Mouse (Mus musculus) hindbrain, embryonic 16.5 days (tissue): ENCODE data around the gene Eepd1. TPM values are rescaled to one million over a fixed set of nuclear protein-coding genes. Genes with fewer than 3 reads are reported as not detected.
A peak's percentile ranks its signal among the peaks of the same experiment; 100 is the strongest.

Experiments used
- ATAC-seq: fragments of 200-750 bp; cut with Nextera tagmentation; 2 replicates; pipeline ENCODE4 v1.8.0; 2017; ENCODE audit warnings: moderate TSS enrichment, moderate library complexity
- H3K27ac ChIP-seq: fragments of 300-500 bp; sonication (generic); 2 replicates; pipeline ENCODE4 v1.5.1; 2014; ENCODE audit warnings: low read depth, mild to moderate bottlenecking, control low read depth, low read length, moderate library complexity
- H3K27me3 ChIP-seq: fragments of 300-500 bp; sonication (generic); replicated peaks from 2 replicates; pipeline ENCODE4 v1.6.1; 2014; ENCODE audit warnings: low read length; ENCODE audit not compliant: control insufficient read depth, insufficient read depth
- H3K36me3 ChIP-seq: fragments of 300-500 bp; sonication (generic); 2 replicates; pipeline ENCODE4 v1.6.1; 2014; ENCODE audit warnings: mild to moderate bottlenecking, low read length, moderate library complexity, mixed read lengths; ENCODE audit not compliant: control insufficient read depth, insufficient read depth
- H3K4me1 ChIP-seq: fragments of 300-500 bp; sonication (generic); 2 replicates; pipeline ENCODE4 v1.6.1; 2014; ENCODE audit warnings: low read depth, low read length; ENCODE audit not compliant: control insufficient read depth, insufficient read depth
- H3K4me2 ChIP-seq: fragments of 300-500 bp; sonication (generic); 2 replicates; pipeline ENCODE4 v1.6.1; 2014; ENCODE audit warnings: mild to moderate bottlenecking, low read length, control low read depth, moderate library complexity
- H3K4me3 ChIP-seq: fragments of 300-500 bp; sonication (generic); 2 replicates; pipeline ENCODE4 v1.5.1; 2014; ENCODE audit warnings: mild to moderate bottlenecking, low read length, control low read depth, moderate library complexity
- H3K9ac ChIP-seq: fragments of 300-500 bp; sonication (generic); 2 replicates; pipeline ENCODE4 v1.6.1; 2014; ENCODE audit warnings: low read depth, mild to moderate bottlenecking, control low read depth, low read length, moderate library complexity
- H3K9me3 ChIP-seq: fragments of 300-500 bp; sonication (generic); 2 replicates; pipeline ENCODE4 v1.6.1; 2014; ENCODE audit warnings: mild to moderate bottlenecking, low read length, moderate library complexity; ENCODE audit not compliant: control insufficient read depth
- WGBS: fragments of 180-500 bp; shearing (Covaris S2); extraction: QIAGEN DNeasy Blood & Tissue Kit; methylation state at CpG from one replicate; pipeline ENCODE4 v1.1.7; 2014; 5-methylcytosine and 5-hydroxymethylcytosine counted together
- polyA plus RNA-seq: library from polyadenylated mRNA; unstranded; fragments of >200 nt; fragmentation: Nextera tagmentation; extraction: Ambion mirVana; gene quantifications from 2 replicates; pipeline ENCODE4 v1.2.1, GENCODE M21; 2015

Eepd1 gene
- polyA plus RNA-seq, 1 experiment from 2014 or later, result 15.6 TPM

GRCm38 (mm10) chr9:25498770-25499169, 17.4 kb downstream of the Eepd1 start:
- Histone ChIP-seq H3K9ac (no peak overlapping the region), H3K27me3 (no peaks in the 10 kb centered on the region), H3K4me1 (no peaks in the 10 kb centered on the region), H3K27ac (no peak overlapping the region), H3K4me2 (no peak overlapping the region), H3K9me3 (no peaks in the 10 kb centered on the region), H3K4me3 (no peak overlapping the region), H3K36me3 (no peaks in the 10 kb centered on the region)
- WGBS, result 58% methylated on average over 4 of the region's 4 CpGs
- ATAC-seq, result no peak

- H3K4me1 ChIP-seq, result no peaks in the 10 kb centered on the region; the same call in 1 of the 2 replicates
- no peaks in the 10 kb centered on the region for H3K27me3 ChIP-seq
- no peaks in the 10 kb centered on the region for H3K36me3 ChIP-seq
- H3K9ac ChIP-seq, result no peak overlapping the region
- ATAC-seq, result no peak
- no peaks in the 10 kb centered on the region for H3K9me3 ChIP-seq
- H3K27ac ChIP-seq, result no peak overlapping the region
- H3K4me3 ChIP-seq, result no peak overlapping the region
- H3K4me2 ChIP-seq, result no peak overlapping the region
- WGBS, result 66% methylated on average over 3 of the region's 3 CpGs
These were observed 18.0 kb downstream of the Eepd1 start for GRCm38 (mm10) chr9:25499306-25499705.

GRCm38 (mm10) chr9:25500031-25500430, 18.7 kb downstream of the Eepd1 start:
- H3K27me3 ChIP-seq, result no peaks in the 10 kb centered on the region
- no peaks in the 10 kb centered on the region for H3K36me3 ChIP-seq
- no peak overlapping the region for H3K4me2 ChIP-seq
- 78% methylated on average over 2 of the region's 2 CpGs for whole genome bisulfite sequencing
- H3K4me1 ChIP-seq, result peaks cover 4% of the 10 kb centered on the region
- H3K9ac ChIP-seq, result no peak overlapping the region
- H3K27ac ChIP-seq, result no peak overlapping the region
- H3K9me3 ChIP-seq, result no peaks in the 10 kb centered on the region
- no peak for ATAC-seq
- H3K4me3 ChIP-seq, result no peak overlapping the region

GRCm38 (mm10) chr9:25508825-25509224, 27.5 kb downstream of the Eepd1 start:
- H3K27ac ChIP-seq, result no peak overlapping the region
- no peaks in the 10 kb centered on the region for H3K27me3 ChIP-seq
- H3K4me2 ChIP-seq, result no peak overlapping the region
- no peak overlapping the region for H3K4me3 ChIP-seq
- H3K9ac ChIP-seq, result no peak overlapping the region
- peaks cover 8% of the 10 kb centered on the region for H3K4me1 ChIP-seq
- no peak for ATAC-seq
- no peaks in the 10 kb centered on the region for H3K9me3 ChIP-seq
- no peaks in the 10 kb centered on the region for H3K36me3 ChIP-seq
- WGBS, result 90% methylated on average over 3 of the region's 3 CpGs

GRCm38 (mm10) chr9:25510572-25510971, 29.2 kb downstream of the Eepd1 start:
- Histone ChIP-seq H3K9me3 (no peaks in the 10 kb centered on the region), H3K4me3 (no peak overlapping the region), H3K27me3 (no peaks in the 10 kb centered on the region), H3K36me3 (no peaks in the 10 kb centered on the region), H3K9ac (no peak overlapping the region), H3K27ac (no peak overlapping the region), H3K4me1 (peaks cover 1% of the 10 kb centered on the region), H3K4me2 (no peak overlapping the region)
- ATAC-seq, result no peak
- 88% methylated on average over 11 of the region's 11 CpGs for WGBS

- no peaks in the 10 kb centered on the region for H3K36me3 ChIP-seq
- no peaks in the 10 kb centered on the region for H3K27me3 ChIP-seq
- no peaks in the 10 kb centered on the region for H3K9me3 ChIP-seq
- no peak overlapping the region for H3K9ac ChIP-seq
- no peak overlapping the region for H3K4me3 ChIP-seq
- H3K4me1 ChIP-seq, result no peaks in the 10 kb centered on the region; the same call in 1 of the 2 replicates
- ATAC-seq, result no peak
- H3K4me2 ChIP-seq, result no peak overlapping the region
- H3K27ac ChIP-seq, result no peak overlapping the region
- 70% methylated on average over 2 of the region's 2 CpGs for WGBS
These were observed 31.7 kb downstream of the Eepd1 start for GRCm38 (mm10) chr9:25513050-25513449.

GRCm38 (mm10) chr9:25513556-25513955, 32.2 kb downstream of the Eepd1 start:
- Histone ChIP-seq H3K36me3 (no peaks in the 10 kb centered on the region), H3K27ac (no peak overlapping the region), H3K4me2 (no peak overlapping the region), H3K9me3 (no peaks in the 10 kb centered on the region), H3K4me1 (no peaks in the 10 kb centered on the region; the same call in 1 of the 2 replicates), H3K9ac (no peak overlapping the region), H3K27me3 (no peaks in the 10 kb centered on the region), H3K4me3 (no peak overlapping the region)
- 81% methylated on average over 3 of the region's 3 CpGs for WGBS
- ATAC-seq, result 0 out of 2 replicates have a peak, but pooled peaks have one; percentile 17

- no peak for ATAC-seq
- WGBS, result 86% methylated on average over 7 of the region's 7 CpGs
- no peaks in the 10 kb centered on the region for H3K36me3 ChIP-seq
- H3K27ac ChIP-seq, result no peak overlapping the region
- no peak overlapping the region for H3K4me2 ChIP-seq
- H3K27me3 ChIP-seq, result no peaks in the 10 kb centered on the region
- H3K9ac ChIP-seq, result no peak overlapping the region
- H3K4me3 ChIP-seq, result no peak overlapping the region
- no peaks in the 10 kb centered on the region for H3K9me3 ChIP-seq
- peaks cover 5% of the 10 kb centered on the region; the same call in 1 of the 2 replicates for H3K4me1 ChIP-seq
These were observed 35.3 kb downstream of the Eepd1 start for GRCm38 (mm10) chr9:25516640-25517039.

GRCm38 (mm10) chr9:25517982-25518381, 36.6 kb downstream of the Eepd1 start:
- Histone ChIP-seq H3K27me3 (no peaks in the 10 kb centered on the region), H3K4me1 (peaks cover 5% of the 10 kb centered on the region; the same call in 1 of the 2 replicates), H3K36me3 (no peaks in the 10 kb centered on the region), H3K4me2 (no peak overlapping the region), H3K9me3 (no peaks in the 10 kb centered on the region), H3K27ac (no peak overlapping the region), H3K9ac (no peak overlapping the region), H3K4me3 (no peak overlapping the region)
- ATAC-seq, result no peak
- 40% methylated on average over 4 of the region's 4 CpGs for WGBS

- no peaks in the 10 kb centered on the region for H3K9me3 ChIP-seq
- no peaks in the 10 kb centered on the region for H3K27me3 ChIP-seq
- 44% methylated on average over 6 of the region's 6 CpGs for WGBS
- ATAC-seq, result peak; percentile 70
- no peaks in the 10 kb centered on the region for H3K36me3 ChIP-seq
- no peak overlapping the region for H3K4me3 ChIP-seq
- peaks cover 5% of the 10 kb centered on the region; the same call in 1 of the 2 replicates for H3K4me1 ChIP-seq
- no peak overlapping the region for H3K27ac ChIP-seq
- H3K4me2 ChIP-seq, result no peak overlapping the region
- no peak overlapping the region for H3K9ac ChIP-seq
These were observed 37.8 kb downstream of the Eepd1 start for GRCm38 (mm10) chr9:25519193-25519592.
